Mouse (Mus musculus) thymus, postnatal 14 days (tissue): ENCODE measurements at regions not wholly inside any gene's neighbourhood (a gene's known extent, or its start where the extent isn't known, plus 50 kb on each side); places are given as distances from the start of the nearest gene placed in this dataset.
A peak's percentile ranks its signal among the peaks of the same experiment; 100 is the strongest.

ENCODE experiments used
- DNase-seq: peaks from one replicate; pipeline ENCODE4 v3.0.0; 2021

DNA sequence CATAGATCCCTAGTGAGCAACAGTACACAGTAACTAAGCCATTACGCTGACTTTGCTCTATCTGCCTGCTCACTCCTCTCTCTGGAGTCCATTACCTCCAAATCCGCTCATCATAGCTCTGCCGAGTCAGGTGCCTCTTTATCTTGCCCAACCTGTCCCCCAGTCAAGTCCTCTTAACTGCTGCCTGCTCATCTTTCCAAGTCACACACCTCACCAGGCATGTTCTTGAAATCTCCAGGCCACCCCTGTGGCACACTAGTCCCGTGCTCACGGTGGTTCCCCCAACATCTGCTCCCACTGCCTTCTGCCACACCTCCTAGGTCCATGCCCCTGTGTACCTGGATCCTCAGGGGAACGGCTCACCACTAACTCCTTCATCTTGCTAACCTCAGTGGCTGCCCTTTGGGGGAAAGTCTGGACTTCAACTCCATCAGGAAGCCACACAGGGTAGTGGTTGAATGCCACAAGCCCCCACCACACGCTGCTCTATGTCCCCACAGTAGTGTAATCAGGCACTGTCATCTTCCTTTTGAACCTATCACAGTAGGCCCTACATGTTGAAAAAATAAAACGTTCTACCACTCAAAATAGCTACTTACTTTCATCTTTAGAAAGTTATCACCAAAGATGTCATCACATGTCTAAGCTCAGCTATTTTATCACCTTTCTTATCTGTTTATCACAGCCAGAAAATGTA lies 126.3 kb upstream of the Klf14 start:
- no peak for DNase-seq

GRCm38 (mm10) chr6:31085760-31086108 lies 126.9 kb upstream of the Klf14 start:
- DNase-seq, result no peak

- no peak for DNase-seq
Observed at GRCm38 (mm10) chr6:31086283-31086682, 127.4 kb upstream of the Klf14 start.

- DNase-seq, result no peak
Observed at GRCm38 (mm10) chr6:31086798-31087360, 128.0 kb upstream of the Klf14 start.

DNA sequence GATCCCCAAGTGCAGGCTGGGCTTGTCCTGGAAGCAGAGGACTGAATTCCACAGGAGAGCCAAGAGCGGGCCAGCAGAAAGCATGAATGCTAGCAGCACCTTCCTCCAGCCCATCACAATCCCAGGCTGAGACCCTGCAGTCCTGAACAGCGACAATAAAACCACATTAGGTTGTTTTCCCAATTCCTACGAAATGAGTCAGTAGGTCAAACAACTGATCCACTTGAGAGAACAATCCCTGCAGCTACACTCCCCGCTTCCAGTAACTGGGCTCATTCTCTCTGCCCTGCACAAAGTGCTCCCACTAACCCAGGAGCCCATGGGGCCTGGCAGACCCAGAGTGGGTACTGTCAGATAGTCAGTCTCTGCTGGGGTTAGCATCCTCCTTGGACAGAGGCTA lies 128.6 kb upstream of the Klf14 start:
- DNase-seq, result no peak

DNA sequence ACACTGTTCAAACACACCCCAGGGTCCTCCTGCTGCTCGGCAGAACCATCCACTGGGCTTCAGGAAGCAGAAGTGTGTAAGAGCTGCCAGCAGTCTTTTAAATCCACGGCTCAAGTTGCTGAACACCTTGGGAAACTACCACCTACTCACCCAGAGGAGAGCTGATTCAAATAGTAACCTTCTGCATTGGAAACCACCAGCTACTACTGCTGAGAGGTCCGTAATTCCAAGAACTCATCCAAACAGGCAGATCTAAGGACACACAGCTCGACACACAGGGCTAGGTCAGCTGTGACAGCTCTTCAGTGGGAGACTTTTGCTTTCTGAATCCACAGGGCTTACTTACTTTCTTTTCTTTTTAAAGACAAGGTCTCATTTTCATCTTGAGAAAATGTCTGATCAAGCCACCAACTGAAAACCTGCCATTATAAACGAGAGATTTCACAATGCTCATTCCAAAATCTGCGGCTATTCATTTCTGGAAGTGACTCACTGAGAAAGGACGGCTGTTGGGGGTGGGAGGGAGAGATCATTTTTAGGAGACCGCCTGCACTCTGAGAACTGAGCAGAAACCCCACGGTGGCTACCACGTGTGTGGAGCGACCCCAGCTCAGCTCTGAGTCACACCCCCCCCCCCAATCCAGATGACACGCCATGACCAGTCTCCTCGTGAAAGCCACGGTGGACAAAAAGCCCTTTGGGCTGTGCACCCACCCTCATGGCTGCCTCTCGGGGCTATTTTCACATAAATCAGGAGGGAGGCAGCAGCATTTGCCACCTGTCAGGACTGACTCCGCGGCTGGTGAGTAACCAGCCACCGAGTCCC lies 129.5 kb upstream of the Klf14 start:
- DNase-seq, result no peak

DNA sequence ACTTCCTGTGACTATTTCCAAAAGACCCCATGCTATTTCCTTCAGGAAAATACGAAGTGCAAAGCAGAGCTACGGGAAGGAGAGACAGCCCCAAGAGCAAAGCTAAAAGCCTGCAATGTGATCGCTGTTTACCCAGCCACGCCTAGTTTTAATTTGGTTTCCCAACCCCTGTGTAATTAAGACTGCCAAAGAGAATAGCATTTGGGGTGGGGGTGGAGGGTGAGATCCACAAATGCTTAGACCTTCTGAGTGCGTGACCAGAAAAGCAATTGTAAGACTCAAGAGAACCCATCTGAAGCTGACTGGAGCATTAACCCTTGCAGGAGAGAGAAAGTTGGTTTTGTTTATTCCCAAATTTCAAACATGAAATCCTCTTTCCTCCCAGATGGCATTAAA lies 130.1 kb upstream of the Klf14 start:
- no peak for DNase-seq

GRCm38 (mm10) chr6:31090288-31090687 lies 131.4 kb upstream of the Klf14 start:
- no peak for DNase-seq

DNA sequence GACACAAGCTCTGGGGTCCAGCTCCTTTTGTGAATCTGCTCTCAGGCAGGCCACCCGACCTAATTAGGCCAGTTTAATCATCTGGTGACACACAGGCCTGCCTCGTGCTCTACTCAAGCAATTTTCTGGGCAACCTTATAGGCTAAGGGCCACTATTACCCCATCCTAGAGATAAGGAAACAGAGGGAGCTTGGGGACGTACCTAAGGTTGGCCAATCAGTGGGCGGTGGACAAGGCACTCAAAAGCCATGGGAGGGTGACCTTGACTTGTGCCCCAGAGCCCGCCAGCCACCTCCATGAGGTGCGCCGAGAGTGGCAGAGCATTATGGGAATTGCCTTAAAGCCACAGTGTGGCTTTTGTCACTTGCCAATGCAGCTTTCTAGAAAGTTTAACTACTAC lies 131.9 kb upstream of the Klf14 start:
- no peak for DNase-seq

DNA sequence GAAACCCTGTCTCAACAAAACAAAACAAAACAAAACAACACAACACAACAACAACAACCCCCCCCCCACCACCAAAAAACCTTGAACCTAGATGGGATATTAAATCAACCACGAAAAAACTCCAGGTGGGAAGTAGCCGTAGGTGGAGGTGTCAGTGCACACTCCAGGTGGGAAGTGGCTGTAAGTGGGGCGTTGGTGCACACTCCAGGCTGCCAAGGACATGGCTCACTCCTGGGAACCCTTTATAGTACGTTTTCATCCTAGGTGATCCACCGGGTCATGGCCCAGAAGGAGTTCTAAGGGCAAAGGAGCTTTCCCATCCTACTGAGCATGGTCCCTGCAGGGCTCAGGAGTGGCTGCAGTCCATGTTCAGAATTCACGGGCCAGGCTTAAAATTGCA lies 133.4 kb upstream of the Klf14 start:
- DNase-seq, result no peak

- no peak for DNase-seq
Observed at GRCm38 (mm10) chr6:31092760-31093159, 133.9 kb upstream of the Klf14 start.

DNA sequence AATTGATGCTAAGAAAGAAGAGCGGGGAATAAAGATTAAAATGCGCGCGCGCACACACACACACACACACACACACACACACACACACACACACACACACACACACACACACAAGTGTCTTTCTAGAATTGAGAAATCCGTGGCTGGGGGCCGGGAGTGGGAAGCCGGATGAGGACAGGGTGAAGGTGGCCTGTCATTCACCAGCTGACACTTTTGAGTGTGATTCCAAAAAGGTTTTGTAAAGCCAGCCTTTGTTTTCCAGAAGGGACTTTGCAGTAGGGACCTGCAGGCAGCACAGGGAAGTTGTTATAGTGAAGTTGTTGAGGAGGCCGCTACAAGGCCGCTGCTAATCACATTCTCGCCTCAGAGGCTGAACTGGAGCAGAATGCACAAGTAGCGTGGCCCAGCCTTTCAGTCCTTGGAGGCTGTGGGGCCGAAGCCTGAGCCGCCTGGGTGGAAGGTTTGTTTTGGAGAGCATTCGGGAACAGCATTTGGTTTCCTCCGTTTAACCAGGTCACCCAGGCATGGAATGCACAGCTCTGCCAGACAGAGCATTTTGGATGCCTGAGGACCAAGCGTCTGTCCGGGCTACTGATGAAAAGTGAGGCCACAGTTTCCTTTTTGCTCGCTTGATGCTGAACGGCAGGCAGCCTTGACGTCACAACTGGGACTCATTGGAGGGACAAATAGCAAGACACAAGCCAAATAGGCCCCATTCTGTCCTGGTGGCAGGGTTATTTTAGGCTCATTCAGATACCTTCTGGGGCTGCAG lies 137.3 kb upstream of the Klf14 start:
- no peak for DNase-seq

DNA sequence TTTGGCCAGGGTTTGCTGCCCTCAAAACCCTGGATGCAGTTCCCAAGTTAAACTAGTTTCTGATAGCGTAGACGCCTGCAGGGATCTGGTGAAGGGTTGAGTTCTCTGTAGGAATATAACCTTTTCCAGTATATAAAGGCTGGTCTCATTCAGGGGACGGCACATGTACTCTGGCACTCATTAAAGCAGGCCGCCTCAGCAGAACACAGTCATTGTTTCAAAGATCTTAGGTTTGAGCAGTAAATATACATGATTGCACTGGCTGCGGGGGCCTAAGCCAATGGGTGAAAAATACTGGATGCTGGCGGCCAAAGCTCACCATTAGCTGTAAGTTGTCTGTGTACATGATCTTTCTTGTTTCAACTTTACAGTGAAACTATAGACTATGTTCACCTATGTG lies 137.9 kb upstream of the Klf14 start:
- DNase-seq, result no peak

DNA sequence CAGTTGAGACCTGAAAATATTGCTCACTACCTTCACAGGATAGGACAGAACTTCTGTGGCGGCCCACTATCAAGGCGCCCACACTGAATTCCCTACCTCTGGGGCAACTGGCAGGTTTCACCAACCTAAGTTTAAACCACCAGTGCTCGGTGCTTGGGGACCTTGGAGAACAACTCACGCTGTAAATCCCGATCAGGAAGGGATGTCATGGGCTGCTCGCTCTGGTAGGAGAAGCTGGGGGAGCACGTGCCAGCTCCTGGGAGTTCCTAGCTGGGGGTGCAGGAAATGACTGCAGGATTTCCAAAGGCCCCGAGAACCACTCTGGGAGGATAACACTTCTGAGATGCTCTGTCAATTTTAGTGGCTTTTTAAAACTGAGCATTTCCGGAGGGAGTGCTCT lies 138.4 kb upstream of the Klf14 start:
- no peak for DNase-seq

GRCm38 (mm10) chr6:31098106-31098505 lies 139.2 kb upstream of the Klf14 start:
- DNase-seq, result no peak

- peak; percentile 26 for DNase-seq
Observed at GRCm38 (mm10) chr6:31100084-31100579, 141.3 kb upstream of the Klf14 start.

DNA sequence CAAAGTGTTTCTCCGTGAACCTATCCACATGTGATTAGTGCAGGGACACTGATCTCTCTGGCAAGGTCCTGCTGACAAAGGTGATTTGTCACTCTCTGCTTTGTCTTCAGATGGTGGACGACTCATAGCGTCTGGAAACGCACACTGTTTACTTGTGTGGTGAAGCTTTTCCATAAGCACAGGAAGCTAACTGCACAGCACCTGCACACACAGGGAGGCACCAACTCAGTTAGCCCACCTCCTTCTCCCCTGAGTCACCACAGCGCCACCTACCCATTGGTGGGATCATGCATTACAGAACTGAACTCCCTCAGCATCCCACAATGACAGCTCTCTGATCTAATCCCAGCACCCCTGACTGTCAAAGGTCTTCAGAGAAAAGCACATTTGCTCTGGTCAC lies 141.9 kb upstream of the Klf14 start:
- peak; percentile 89 for DNase-seq

GRCm38 (mm10) chr6:31106144-31106836 lies 147.4 kb upstream of the Klf14 start:
- DNase-seq, result no peak

GRCm38 (mm10) chr6:31106856-31107359 lies 148.0 kb upstream of the Klf14 start:
- no peak for DNase-seq

DNA sequence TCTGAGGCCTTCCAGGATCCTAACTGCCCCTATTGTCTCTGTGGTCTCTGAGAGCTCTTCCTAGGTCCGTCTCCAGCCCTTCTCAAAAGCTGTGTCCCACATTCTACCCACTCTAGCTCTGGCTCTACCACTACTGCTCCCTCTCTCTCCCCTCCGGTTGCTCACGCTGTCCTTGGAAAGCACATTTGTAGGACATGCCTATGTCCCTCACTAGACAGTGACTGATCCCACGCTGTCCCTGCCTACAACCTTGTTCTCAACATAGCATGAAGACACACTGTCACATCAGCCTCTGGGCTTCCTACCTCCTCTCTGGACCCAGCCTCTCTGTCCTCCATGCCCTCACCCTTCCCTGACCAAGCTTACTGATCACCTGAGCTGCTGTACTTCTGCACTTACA lies 148.5 kb upstream of the Klf14 start:
- DNase-seq, result no peak

- DNase-seq, result no peak
Observed at GRCm38 (mm10) chr6:31107916-31108685, 149.2 kb upstream of the Klf14 start.

GRCm38 (mm10) chr6:31109604-31110003 lies 150.7 kb upstream of the Klf14 start:
- no peak for DNase-seq
